Mouse (Mus musculus): ENCODE measurements at regions not wholly inside any gene's neighbourhood (a gene's known extent, or its start where the extent isn't known, plus 50 kb on each side); places are given as distances from the start of the nearest gene placed in this dataset.

DNA sequence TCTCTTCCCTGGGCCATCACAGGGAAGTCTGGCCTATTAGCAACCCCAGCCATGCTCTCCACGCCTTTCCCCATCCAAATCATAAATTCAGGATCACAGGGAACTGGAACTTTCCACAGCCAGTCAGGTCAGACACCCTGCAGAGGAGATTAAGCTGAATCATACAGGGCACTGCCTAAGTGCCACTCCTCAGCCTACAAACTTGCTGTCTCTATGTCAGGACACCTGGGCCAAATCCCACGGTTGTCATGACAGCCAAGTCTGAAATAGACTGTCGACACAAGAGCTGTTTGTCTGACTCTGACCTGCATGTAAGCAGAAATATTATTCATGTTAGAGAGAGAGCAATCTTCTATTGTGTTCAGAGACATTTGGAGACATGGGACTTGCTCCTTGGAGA lies 374.0 kb upstream of the Trib2 start:
- DNase-seq (ENCODE audit: low read depth, low spot score): peak; percentile 32

DNA sequence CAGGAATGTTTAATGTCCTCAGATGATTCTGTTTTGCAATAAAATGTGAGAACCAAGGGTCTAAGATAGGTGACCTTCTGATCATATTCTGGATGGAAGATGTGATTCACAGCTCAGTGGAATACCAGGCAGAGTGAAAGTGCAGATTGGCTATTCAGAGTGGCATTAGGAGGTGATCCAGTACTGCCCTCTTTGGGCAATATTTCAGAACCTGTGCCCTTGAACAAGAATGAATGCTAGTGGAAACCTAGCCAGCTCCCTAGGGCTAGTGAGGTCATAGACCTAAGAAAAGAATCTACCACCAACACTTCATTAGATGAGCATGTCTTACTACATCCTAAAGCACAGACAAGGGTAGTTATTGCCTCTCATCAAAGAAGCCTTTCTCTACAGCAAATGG lies 372.7 kb upstream of the Trib2 start:
- DNase-seq (ENCODE audit: low read depth, low spot score): no peak

DNA sequence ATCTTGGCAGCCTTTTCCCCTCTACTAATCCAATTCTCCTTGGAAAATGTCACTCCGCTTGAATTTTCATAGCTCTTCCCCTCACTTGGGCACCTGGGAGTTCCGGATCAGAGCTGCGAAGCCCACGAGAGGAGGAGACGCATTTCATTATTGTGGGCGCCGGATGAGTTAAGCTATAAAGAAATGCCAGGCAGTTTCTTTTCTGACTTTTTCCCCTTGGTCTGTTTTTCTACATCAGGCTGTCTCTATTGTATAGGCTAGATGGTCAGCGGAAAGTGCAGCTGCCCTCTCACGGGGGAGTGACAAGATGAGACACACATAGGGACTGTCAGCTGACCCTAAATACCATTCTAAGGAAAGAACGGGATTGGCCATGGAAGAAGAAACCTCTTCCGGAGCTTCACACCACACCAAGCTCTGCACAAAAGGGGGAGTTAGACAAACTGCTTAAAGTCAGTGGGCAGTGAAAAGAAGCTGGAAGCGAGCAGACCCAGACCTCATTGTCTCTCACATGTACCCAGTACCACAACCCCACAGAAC lies 369.3 kb upstream of the Trib2 start:
- DNase-seq (ENCODE audit: low read depth, low spot score): no peak

DNA sequence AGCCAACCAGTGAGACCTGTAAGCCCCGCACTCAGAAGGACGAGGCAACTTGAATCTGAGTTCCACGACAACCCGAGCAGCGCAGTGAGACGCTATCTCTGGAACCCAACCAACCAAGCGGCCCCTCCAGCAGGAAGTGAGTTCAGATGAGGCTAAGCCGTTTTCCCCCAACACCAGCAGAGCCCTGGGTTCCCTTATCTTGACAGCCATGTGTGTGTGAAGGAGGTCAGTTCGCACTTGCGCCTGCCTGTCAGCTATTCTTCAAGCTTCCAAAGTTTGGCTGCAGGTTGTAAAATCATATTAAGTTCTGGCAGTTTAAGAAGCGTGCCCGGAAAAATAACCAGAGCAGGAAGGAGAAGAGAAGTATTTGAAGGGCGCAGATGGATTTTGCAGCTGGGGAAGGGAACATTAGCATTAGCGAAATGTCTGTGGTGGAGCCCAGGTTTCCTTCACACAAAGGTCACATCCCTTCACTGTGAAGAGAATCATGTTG lies 368.8 kb upstream of the Trib2 start:
- DNase-seq (ENCODE audit: low read depth, low spot score): peak; percentile 16

DNA sequence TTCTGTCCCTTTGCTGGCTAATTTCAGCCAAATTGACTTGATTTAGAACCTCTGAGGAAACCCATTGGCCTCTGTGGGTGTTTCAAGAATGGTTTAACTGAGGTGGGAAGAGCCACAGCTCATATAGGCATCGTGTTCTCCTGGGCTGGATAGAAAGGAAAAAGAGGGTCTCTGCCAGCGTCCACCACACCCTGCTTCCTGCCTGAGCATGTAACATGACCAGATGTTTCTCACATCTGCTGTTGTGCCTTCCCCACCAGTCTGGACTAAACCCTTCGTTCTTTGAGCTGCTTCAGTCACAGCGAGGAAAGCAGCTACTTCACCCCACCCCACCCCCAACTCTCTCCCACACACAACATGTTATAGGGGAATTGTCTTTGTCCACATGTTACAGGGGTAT lies 366.3 kb upstream of the Trib2 start:
- no peak for DNase-seq (ENCODE audit: low read depth, low spot score)

DNA sequence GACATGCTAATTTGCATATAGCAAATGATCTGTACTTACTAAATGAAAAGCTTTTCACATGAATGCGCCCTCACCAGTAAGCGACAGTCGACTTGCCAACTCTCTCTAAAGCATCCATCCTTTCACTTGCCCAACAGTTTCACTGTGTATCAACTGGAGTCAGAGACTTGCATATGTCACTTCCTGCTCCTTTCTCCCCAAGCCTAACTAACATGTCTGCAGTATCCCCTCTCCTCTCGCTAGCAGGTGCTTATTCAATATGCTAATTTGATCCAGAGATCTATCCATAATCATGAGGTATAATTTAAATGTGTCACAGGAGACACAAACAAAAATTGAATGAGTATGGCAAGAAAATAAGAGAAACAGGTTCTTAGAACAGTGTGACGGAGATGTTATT lies 364.9 kb upstream of the Trib2 start:
- no peak for DNase-seq (ENCODE audit: low read depth, low spot score)

DNA sequence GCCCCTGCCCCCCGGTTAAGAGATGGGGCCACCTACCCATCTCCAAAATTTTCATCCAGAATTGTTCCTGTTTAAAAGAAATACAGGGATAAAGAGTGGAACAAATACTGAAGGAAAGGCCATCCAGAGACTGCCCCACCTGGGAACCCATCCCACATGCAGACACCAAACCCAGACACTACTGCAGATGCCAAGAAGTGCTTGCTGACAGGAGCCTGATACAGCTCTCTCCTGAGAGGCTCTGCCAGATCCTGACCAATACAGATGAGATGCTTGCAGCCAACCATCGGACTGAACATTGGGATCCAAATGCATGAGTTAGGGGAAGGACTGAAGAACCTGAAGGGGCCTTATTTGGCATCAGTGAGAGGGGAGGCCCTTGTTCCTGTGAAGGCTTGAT lies 363.2 kb upstream of the Trib2 start:
- no peak for DNase-seq (ENCODE audit: low read depth, low spot score)

DNA sequence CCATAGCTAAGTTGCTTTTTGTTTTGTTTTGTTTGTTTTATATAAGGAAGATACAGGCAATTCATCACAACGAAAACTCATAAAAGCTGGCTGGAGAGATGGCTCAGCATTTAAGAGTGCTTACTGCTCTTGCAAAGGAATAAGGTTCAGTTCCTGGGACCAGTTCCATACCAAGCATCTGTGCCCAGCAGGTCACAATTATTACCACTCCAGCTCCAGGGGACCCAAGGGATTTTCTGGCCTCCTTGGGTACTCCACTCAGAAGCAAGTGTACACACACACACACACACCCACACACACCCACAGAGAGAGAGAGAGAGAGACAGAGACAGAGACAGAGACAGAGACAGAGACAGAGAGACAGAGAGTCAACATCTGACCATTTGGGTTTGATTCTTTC lies 359.6 kb upstream of the Trib2 start:
- no peak for DNase-seq (ENCODE audit: low read depth, low spot score)

DNA sequence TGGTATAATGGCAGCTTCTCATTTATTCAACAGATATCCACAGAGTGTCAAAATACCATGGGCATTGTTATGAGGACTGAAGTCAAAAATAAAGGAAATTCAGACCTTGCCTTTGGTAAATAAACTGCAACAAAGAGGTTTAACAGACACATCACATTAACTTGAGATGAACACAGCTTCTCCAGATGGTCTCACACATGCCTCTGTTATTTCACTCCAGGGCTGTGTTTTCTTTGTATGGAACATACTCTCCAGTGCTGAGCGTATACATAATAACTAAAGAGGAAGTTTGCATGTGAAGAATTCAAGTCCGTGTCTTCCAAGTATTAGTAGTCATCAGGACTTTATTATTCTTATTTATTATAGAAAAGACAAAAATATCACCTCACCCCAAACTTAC lies 355.5 kb upstream of the Trib2 start:
- no peak for DNase-seq (ENCODE audit: low read depth, low spot score)

DNA sequence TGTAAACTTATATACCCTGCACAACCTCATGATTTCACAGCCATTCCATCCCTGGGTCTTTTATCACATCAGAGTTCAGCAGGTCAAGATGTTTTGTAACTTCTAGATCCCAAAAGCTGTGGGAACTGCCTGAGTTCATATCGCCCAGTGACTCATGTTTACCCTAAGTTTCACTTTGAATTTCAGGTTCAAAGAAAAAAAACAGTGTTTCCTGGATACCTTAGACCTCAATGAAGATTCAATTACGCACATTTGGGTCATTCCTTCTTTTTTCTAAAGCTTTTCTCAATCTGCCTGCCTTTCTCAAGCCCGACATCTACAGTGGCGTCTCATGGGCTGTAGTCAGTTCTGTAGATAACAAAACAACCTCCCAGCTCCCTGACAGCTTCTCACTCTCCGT lies 354.9 kb upstream of the Trib2 start:
- no peak for DNase-seq (ENCODE audit: low read depth, low spot score)

DNA sequence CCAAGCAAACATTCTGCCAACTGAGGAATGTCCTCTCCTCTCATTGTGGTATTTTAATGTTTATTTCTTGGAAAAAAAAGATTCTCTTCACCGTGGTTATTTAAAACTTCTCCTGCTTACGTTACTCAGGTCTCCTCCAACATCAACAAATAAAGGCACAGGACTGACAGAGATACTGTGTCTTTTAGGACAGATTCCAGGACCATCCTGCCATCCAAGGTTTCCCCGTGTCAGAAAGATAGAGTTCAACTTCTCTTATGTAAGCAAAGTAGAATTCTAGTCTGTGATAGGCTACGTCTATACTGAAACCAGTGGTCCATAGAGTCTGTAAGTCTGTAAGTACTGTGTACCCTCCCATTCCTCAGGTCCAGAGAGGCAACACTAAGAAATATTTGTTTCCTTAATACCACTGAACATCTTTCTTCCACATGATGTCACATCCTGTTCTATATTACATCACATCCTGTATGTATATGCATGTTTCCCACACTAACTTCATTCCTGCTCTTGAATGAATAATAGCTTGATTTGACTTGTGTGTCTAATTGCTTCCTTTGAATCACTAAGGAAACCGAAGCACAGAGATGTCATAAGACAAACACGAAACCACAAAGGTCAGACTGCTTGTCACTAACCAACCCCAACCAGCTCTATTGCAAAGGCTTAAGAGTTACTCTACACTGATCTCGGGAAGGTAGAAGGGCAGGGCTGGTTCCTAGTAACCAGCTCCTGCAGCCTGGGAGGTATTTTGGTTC lies 353.2 kb upstream of the Trib2 start:
- DNase-seq (ENCODE audit: low read depth, low spot score): no peak

DNA sequence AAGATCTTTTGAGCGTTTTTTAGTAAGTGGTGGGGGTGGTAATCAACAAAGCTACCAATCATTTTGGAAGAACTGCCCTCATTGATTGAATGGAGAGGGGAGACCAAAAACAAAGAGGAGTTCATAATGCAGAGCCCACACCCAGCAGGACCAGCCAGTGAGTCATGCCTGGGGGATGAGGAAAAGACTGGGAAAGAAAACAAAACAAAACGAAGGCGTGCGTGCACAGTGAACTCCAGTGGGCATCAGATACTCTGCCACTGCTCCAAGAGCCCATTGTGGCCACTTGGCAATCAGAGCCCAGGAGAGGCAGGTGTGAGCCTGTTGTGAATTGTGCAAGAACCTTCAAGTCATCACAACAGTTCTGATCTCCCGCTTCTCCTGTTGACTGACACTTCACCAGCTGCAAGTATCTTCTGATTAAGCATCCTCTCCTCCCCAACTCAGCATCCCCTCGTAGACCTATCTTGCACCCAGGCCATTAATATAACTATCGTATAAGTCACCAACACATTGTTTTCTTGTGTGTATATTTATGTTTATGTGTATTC lies 351.1 kb upstream of the Trib2 start:
- DNase-seq (ENCODE audit: low read depth, low spot score): no peak

DNA sequence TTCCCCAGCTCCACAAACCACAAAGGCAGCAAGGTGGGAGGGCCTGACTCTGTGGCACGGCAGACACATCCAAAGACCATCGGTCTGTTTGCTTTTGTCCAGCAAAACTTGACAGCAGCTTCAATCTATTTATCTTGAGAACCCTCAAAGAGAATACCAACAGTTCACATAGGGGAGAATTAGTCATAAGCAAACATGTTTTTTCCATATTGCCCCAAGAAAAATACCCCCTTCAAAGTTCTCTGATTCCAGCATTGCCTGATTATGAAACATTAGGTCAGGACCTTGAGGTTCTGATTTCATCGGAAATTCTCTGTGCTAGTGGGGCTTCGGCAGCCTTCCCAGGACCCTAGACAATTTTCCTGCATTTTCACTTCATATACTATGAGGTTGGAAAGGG lies 348.4 kb upstream of the Trib2 start:
- no peak for DNase-seq (ENCODE audit: low read depth, low spot score)

DNA sequence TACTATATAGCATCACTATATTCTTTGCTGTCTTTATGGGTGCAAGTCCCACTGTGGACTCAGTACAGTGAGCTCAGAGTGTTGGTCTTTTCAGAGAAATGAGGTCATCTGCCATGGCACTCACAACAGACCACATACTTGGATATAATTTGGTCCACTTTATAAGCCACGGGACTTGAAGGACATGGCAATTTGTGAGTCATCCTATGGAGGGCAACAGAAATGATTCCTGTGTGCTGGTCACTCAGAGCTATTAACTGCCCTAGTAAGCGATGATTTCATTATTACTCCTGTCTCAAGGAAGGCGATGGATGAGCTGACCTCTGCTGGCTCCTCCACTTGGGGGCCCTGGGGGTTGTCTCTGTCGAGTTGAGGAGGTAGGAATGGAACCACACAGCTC lies 345.2 kb upstream of the Trib2 start:
- no peak for DNase-seq (ENCODE audit: low read depth, low spot score)

DNA sequence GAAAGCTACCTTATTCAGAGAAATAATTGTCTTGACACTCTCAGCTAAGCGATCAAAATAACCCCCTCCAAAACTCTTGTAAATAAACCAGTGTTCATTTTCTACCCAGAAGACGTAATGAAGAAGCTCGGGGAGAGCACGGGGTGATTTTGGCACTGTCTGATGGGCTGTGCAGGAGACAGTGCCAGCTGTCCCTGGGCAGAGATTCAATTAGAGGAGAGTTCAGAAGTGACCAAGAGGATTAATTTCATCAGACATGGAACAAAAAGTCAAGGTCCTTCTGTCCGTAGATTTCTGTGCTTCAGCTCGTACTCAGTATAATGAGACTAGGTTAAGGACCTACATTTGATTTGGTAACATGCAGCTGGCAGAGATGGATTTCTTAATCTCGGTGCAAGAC lies 341.2 kb upstream of the Trib2 start:
- no peak for DNase-seq (ENCODE audit: low read depth, low spot score)

DNA sequence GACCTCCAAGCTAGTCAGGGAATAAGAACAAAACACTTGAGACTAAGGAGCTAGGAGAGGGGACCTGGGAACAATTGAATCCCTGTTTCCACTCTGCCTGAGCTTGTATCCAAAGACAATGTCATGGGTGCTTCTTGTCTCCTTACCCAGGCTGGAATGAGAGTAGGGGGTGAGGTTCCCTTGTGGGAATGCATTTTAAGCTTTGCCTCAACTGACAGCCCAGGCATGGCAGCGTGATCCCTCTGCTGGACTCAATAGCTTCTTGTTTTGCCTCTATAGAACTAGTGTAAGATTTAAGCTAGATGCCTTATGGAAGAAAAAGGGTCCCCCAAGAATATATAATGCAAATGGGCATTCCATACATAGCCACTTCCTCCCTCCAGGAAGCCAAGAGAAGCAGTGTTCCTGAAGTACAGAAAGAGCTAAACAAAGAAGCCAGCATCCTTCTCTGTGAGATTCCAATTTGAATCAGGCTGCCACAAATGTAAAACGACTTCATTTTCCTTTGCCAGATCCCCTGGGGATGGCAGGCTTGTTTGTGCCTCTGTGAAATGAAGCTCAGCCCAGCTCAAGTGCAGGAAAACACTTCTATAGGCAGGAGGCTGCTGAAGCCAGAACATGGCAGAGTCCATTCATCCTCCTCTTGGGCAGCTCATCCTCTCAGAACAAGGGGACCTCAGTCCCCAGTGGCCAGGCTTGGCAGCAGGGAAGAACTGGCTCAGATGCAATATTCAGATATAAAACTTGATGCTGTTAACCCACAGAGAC lies 339.3 kb upstream of the Trib2 start:
- DNase-seq (ENCODE audit: low read depth, low spot score): peak; percentile 14

DNA sequence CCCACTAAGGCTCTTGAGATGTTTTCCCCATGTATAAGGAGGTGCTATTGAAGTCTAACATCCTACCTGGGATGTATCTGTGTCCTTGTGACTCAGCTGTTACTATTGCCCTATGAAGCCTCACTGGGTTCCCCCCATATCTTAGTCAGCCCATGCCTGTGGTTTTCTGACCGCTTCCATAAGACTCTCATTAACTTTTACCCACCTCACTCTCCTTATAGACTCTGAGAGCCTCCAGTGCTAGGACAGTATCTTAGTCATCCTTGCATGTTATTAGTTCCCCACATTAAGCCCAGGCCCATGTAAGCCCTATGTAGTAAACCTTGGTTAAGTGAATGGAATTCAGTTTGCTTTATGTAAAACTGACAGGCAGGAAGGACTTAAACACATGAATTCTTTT lies 337.5 kb upstream of the Trib2 start:
- no peak for DNase-seq (ENCODE audit: low read depth, low spot score)

DNA sequence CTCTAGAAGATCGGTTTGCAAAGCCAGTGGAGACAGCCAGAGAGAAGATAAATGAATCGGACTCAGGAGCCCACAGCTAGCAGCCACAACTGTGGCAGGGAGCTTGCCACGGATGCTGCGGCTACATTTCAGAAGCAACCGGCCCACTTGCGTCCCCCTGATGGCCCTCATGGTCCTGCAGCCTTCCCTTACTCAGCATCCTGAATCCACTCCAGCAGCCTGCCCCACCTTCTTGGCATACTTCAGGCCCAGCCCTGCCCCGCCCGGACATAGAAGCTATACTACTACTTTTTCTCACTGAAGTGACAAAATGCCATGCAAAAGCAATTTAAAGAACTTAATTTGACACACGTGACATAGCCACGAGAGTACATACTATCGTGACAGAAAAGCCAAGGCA lies 335.4 kb upstream of the Trib2 start:
- DNase-seq (ENCODE audit: low read depth, low spot score): no peak

DNA sequence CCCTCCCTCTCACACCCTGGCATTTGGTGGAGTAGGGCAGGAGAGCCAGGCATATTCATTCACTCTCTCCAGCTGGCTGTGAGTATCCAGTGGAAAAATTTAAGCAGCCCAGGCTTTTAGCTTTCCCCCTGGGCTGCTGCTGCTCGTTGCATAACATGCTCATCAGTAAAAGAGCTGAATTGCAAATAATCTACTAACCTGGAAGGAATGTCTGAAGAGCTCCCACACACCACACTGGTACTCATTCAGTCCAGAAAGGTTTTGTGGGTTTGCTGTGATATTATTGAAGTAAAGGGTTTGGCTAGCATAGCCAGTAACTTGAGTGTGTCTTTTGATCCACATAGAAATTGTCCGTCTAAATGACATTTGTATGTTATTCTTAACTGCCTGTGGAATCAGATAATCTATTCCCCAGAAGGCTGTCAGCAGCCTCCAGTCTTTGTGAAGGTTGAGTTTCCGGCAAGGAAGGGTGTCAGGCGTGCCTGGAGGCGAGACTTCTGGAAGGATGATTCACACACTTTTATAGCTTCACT lies 334.5 kb upstream of the Trib2 start:
- DNase-seq (ENCODE audit: low read depth, low spot score): peak; percentile 6

DNA sequence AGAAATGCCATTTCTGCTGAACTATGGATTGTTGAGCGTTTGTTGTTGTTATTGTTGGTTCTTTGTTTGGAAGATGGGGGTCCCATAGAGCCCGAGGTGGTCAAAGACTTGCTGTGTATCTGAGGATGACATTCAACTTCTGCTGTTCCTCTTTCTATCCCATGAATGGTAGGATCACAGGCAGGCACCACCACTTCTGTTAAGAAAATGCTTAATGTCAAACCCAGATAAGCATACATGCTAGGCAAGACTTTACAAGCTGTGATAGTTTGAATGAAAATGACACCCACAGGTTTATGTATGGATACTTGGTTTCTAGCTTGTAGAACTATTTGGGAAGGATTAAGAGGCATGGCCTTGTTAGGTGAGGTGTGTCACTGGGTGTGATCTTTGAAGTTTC lies 330.2 kb upstream of the Trib2 start:
- DNase-seq (ENCODE audit: low read depth, low spot score): no peak

DNA sequence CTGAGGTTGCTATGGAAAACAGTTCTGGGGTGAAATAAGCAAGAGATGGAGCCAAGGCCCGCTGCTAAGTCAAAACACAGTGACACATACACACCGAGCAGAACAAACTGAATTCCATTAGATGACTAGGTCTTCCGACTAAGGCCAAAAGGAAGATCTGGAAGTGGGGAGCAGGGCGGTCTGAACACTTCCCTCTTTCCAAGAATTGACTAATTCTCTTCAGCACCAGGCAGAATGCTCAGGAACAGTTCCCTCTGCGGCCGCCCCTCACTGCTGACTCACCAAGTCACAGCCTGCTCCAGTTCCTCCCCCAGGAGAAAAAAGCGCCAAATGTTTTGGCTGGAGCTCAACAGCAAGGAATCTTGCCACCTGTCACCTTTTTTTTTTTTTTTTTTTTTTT lies 328.9 kb upstream of the Trib2 start:
- no peak for DNase-seq (ENCODE audit: low read depth, low spot score)

DNA sequence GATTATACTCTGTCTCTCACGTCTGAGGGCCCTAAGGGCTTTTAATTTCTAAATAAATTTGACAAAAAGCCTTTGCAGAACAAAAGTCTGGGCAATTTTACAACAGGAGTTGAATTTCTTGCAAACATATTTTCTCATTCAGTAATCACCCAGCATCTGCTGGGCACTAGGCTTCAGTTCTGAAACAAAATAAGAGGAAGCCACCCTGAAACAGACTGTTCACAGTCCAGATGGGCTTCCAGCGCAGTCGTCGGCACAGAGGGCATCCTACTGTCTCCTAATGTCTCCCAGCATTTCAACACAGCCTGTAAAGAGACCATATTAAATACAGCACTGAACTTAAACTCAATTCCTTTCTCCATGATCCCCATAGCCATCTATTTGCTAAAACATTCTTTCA lies 324.5 kb upstream of the Trib2 start:
- DNase-seq (ENCODE audit: low read depth, low spot score): no peak
